Mouse (Mus musculus): ENCODE results near the gene Ablim2. TPM values are rescaled to one million over a fixed set of nuclear protein-coding genes. Genes with fewer than 3 reads are reported as not detected.

Gene Ablim2
- polyA plus RNA-seq, 1 experiment from 2014 or later = 32.6 TPM

DNA sequence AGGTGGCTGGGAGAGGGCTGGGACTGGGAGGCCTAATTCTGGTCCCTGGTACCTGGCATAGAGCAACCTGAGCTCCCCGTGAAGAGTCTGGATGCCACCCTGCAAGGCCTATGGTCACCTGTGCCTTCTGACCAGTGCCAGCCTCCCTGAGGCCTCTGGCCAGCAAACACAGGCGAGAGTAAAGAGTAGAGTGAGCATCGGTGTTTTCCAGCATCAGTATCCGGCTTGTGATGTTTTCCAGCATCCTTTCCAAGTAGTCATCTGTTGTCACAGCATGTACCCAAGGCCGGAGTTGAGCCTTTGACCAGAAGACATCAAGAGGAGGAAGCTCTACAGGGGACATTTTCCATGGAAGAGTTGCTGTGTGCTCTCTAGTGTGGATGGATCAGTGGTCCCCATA lies 45.7 kb downstream of the Ablim2 start:
- Histone ChIP-seq H3K4me2 (no peak overlapping the region), H3K36me3 (no peaks in the 10 kb centered on the region), H3K9me3 (no peaks in the 10 kb centered on the region), H3K4me3 (no peak overlapping the region), H3K4me1 (replicated peaks) (no peaks in the 10 kb centered on the region), H3K9ac (no peak overlapping the region), H3K27ac (replicated peaks) (no peak overlapping the region), H3K27me3 (no peaks in the 10 kb centered on the region)
- WGBS = 90% methylated on average over 5 of the region's 5 CpGs
- ATAC-seq (ENCODE audit: low FRiP score, low read depth) = no peak

DNA sequence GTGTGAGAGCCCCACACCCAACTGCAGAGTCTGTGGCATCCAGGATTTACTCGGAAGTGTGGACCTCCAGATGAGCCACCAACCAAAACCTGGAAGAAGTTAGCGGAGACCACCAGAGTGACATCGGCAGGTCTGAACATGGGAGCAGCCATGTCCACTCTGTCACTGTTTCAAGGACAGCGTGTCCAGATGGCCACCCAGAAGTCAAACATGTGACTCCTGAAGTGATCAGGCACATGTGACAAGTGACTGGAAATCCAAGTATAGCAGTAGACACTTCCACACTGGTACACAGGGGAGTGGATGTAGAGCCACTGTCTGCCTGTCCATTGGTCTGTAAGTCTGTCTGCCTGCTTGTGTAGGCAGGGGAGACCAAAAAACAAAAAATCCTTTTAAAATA lies 47.0 kb downstream of the Ablim2 start:
- Histone ChIP-seq H3K4me2 (no peak overlapping the region), H3K27me3 (no peaks in the 10 kb centered on the region), H3K9ac (no peak overlapping the region), H3K36me3 (no peaks in the 10 kb centered on the region), H3K9me3 (no peaks in the 10 kb centered on the region), H3K4me1 (replicated peaks) (no peaks in the 10 kb centered on the region), H3K27ac (replicated peaks) (no peak overlapping the region), H3K4me3 (no peak overlapping the region)
- no peak for ATAC-seq (ENCODE audit: low FRiP score, low read depth)
- WGBS = 94% methylated on average over 4 of the region's 4 CpGs

DNA sequence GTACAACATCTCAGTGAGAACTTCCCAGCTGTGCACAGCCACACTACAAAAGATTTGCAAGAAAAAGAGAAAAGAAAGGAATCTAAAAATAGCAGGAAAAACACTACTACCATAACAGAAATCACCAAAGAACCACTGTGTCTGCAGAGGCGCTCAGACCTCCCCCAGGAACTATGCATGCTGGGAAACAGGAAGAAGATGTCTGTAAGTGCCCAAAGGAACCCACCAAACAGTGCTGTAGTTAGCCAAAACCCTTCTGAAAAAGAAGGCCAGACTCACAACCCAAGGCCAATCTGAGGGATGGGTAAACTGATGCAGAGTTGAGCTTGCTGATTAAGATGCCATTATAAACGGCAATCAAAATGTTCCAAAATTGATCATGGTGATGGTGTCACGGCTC lies 47.5 kb downstream of the Ablim2 start:
- 86% methylated on average over 3 of the region's 3 CpGs for WGBS
- H3K9ac ChIP-seq = no peak overlapping the region
- H3K27me3 ChIP-seq = no peaks in the 10 kb centered on the region
- H3K27ac ChIP-seq (replicated peaks) = no peak overlapping the region
- H3K4me2 ChIP-seq = no peak overlapping the region
- no peaks in the 10 kb centered on the region for H3K36me3 ChIP-seq
- no peak overlapping the region for H3K4me3 ChIP-seq
- no peaks in the 10 kb centered on the region for H3K4me1 ChIP-seq (replicated peaks)
- ATAC-seq (ENCODE audit: low FRiP score, low read depth) = no peak
- H3K9me3 ChIP-seq = no peaks in the 10 kb centered on the region

DNA sequence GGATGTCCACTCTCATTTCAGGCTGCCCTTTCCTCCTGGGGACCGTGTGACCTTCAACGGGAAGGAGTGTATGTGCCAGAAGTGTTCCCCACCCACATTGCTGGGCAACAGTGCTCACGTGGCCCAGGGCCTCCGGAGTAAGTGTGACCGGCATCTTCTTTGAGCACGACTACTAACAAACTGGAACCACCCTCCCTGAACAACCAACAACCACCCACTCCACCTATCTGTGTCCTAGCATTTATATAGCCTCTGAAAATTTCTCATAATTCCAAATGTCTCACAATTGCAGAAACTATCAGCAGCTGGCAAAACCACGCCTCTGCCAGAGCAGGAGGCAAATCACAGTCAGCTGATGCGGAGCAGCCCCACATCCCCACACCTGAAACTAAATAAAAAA lies 49.3 kb downstream of the Ablim2 start:
- no peaks in the 10 kb centered on the region for H3K27me3 ChIP-seq
- 83% methylated on average over 8 of the region's 8 CpGs for WGBS
- H3K4me1 ChIP-seq (replicated peaks) = no peaks in the 10 kb centered on the region
- no peak for ATAC-seq (ENCODE audit: low FRiP score, low read depth)
- H3K27ac ChIP-seq (replicated peaks) = no peak overlapping the region
- H3K9me3 ChIP-seq = no peaks in the 10 kb centered on the region
- no peaks in the 10 kb centered on the region for H3K36me3 ChIP-seq
- no peak overlapping the region for H3K4me3 ChIP-seq
- no peak overlapping the region for H3K4me2 ChIP-seq
- H3K9ac ChIP-seq = no peak overlapping the region

DNA sequence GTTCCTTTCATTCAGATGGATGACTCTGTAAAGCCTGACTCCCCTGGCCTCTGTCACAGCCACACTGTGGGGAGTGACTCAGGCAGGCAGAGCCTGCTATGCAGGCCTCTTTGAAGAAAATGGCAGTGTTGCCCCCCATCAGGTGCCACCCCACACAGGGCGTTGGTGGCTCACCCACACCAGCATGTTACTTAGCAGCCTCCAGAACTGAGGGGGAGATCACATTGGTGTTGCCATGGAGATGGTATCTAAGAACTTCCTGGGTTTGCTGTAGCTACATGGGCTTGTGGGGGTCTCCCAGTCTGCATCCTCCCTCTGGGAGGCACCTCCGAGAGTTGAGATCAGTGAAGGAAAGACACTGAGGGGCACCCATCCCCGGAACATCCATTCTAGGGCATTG lies 52.8 kb downstream of the Ablim2 start:
- Histone ChIP-seq H3K36me3 (no peaks in the 10 kb centered on the region), H3K27ac (replicated peaks) (no peak overlapping the region), H3K27me3 (no peaks in the 10 kb centered on the region), H3K9me3 (no peaks in the 10 kb centered on the region), H3K4me2 (no peak overlapping the region), H3K9ac (no peak overlapping the region), H3K4me1 (replicated peaks) (peaks cover 20% of the 10 kb centered on the region), H3K4me3 (no peak overlapping the region)
- ATAC-seq (ENCODE audit: low FRiP score, low read depth) = no peak
- WGBS = 43% methylated on average over 3 of the region's 3 CpGs

DNA sequence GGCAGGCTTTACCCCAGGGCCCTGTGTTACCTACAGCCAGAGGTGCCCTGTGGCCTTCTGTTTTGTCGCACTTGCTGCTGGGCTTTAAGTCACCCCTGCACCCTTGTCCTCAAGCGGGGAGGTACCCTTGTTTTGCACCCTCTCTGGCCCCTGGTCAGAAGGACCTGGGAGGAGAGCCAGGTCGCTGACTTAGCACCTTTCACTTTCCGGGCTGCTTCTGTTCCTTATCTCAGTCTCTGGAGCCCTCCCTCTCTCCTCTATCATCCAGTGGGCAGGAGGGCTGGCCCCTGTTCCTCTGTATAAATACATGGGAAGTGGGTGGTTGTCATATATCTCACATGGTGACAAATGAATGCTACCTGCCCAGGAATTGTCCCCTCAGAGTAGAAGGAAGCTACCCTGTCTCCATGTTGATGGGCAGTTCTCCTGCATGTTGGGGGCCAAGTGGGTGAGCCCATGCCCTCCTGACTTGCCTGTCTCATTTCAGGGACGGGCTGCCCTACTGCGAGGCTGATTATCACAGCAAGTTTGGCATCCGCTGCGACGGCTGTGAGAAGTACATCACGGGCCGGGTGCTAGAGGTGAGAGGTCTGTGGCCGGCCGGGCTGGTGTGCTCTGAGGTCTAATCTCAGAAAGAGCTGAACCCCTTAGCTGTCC lies 54.1 kb downstream of the Ablim2 start:
- no peak overlapping the region for H3K4me2 ChIP-seq
- ATAC-seq (ENCODE audit: low FRiP score, low read depth) = no peak
- no peak overlapping the region for H3K9ac ChIP-seq
- H3K4me1 ChIP-seq (replicated peaks) = peaks cover 21% of the 10 kb centered on the region
- no peaks in the 10 kb centered on the region for H3K9me3 ChIP-seq
- H3K4me3 ChIP-seq = no peak overlapping the region
- H3K27me3 ChIP-seq = no peaks in the 10 kb centered on the region
- WGBS = 87% methylated on average over 13 of the region's 13 CpGs
- no peaks in the 10 kb centered on the region for H3K36me3 ChIP-seq
- no peak overlapping the region for H3K27ac ChIP-seq (replicated peaks)

DNA sequence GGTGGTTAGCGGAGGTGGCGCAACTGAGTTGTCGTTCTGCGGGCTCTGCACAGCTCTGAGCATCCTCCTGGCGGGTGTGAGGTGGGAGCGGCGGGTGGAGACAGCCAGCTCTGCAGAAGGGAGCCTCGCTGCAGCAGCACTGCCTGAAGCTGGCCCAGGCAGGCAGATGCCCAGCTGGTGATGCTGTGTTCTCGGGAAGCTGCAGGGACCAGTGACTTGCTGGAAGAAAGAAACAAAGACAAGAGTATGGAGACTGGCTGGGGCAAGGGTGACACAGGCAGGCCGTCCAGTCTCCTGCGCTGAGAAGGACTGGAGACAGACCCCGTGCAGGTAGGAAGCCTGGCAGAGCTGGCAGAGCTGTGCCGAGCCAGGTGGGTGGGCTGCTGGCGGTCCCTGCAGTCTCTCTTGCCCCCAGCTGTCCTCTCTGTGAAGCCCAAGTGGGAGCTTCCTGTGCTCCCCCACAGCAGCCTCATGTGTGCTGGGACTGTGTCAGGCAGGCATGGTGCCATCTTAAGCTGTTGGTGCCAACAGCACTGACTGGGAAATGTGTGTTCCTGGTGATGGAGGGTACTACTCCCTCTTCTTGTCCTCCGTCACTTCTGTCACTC lies 56.8 kb downstream of the Ablim2 start:
- Histone ChIP-seq H3K27me3 (no peaks in the 10 kb centered on the region), H3K9me3 (no peaks in the 10 kb centered on the region), H3K27ac (replicated peaks) (0 out of 2 replicates have a peak overlapping the region, but pooled peaks have one; percentile 36), H3K4me3 (no peak overlapping the region), H3K4me2 (peak overlapping the region; percentile 3; the same call in 1 of the 2 replicates), H3K4me1 (replicated peaks) (peaks cover 21% of the 10 kb centered on the region), H3K9ac (no peak overlapping the region), H3K36me3 (no peaks in the 10 kb centered on the region)
- ATAC-seq (ENCODE audit: low FRiP score, low read depth) = peak; percentile 43; the same call in 1 of the 2 replicates
- WGBS = 57% methylated on average over 15 of the region's 15 CpGs

DNA sequence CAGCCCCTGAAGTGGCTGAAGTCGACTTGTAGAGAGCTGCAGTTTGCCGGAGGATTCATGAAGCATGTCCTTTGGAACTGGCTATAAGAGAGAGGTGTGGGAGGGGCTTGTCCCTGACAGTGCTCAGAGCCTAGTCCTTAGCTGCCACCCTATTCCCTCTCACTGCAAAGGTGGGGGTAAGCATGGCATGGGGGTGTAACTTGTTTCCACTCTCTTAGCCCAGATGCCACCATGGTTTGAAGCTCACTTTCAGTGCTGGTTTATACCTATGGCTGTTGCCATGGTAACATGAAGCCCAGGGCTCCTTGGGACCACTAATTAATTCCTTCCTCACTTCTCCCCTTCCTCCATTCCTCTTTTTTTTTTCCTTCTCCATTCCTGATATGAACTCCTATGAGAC lies 57.4 kb downstream of the Ablim2 start:
- Histone ChIP-seq H3K4me3 (no peak overlapping the region), H3K27me3 (no peaks in the 10 kb centered on the region), H3K9ac (no peak overlapping the region), H3K9me3 (no peaks in the 10 kb centered on the region), H3K4me1 (replicated peaks) (peaks cover 21% of the 10 kb centered on the region), H3K27ac (replicated peaks) (0 out of 2 replicates have a peak overlapping the region, but pooled peaks have one; percentile 36), H3K36me3 (no peaks in the 10 kb centered on the region), H3K4me2 (0 out of 2 replicates have a peak overlapping the region, but pooled peaks have one; percentile 3)
- peak; percentile 19; the same call in 1 of the 2 replicates for ATAC-seq (ENCODE audit: low FRiP score, low read depth)
- 22% methylated on average over 2 of the region's 2 CpGs for WGBS

DNA sequence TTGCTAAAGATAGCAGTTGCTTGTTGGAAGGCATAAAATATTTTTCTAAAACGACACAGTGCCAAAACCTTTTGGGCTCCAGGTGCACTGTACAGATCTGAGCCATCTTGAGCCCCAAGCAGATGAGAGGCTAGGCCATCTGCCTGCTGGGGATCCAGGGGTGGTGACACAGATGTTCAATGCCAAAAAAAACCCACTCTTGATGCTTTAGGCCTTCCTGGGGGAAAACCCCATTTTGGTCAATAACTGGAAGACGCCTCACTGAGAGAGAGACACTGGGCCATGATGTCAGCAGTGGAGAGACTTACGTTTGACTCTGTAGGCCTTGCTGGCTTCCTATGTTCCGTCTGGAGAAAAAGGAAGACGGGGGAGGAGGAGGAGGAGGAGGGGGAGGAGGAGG lies 59.6 kb downstream of the Ablim2 start:
- Histone ChIP-seq H3K4me2 (no peak overlapping the region), H3K27ac (replicated peaks) (no peak overlapping the region), H3K9ac (no peak overlapping the region), H3K4me3 (no peak overlapping the region), H3K27me3 (no peaks in the 10 kb centered on the region), H3K9me3 (no peaks in the 10 kb centered on the region), H3K4me1 (replicated peaks) (peaks cover 21% of the 10 kb centered on the region), H3K36me3 (no peaks in the 10 kb centered on the region)
- ATAC-seq (ENCODE audit: low FRiP score, low read depth) = no peak
- 84% methylated on average over 2 of the region's 5 CpGs for WGBS

DNA sequence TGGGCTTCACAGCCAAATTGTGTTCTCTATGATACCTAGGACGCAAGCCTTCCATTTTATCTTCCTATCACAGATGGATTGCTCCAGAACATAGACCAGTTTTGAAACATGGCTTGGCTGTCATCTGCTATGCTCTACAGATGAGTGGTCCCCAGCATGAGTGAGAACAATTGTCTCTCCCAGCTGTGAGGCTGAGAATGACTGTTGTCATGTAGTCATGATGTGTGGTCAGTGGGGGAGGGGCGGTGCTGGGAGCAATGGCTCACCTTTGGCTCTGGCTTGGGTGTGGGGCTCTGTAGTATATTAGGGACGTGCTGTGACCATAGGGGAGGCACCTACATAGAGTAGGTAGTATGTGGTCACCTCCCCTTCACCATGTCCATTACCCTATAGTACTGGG lies 60.2 kb downstream of the Ablim2 start:
- Histone ChIP-seq H3K27me3 (no peaks in the 10 kb centered on the region), H3K4me2 (no peak overlapping the region), H3K9me3 (no peaks in the 10 kb centered on the region), H3K27ac (replicated peaks) (no peak overlapping the region), H3K4me3 (no peak overlapping the region), H3K9ac (no peak overlapping the region), H3K36me3 (no peaks in the 10 kb centered on the region), H3K4me1 (replicated peaks) (peaks cover 21% of the 10 kb centered on the region)
- WGBS = 92% methylated on average over 3 of the region's 3 CpGs
- no peak for ATAC-seq (ENCODE audit: low FRiP score, low read depth)

DNA sequence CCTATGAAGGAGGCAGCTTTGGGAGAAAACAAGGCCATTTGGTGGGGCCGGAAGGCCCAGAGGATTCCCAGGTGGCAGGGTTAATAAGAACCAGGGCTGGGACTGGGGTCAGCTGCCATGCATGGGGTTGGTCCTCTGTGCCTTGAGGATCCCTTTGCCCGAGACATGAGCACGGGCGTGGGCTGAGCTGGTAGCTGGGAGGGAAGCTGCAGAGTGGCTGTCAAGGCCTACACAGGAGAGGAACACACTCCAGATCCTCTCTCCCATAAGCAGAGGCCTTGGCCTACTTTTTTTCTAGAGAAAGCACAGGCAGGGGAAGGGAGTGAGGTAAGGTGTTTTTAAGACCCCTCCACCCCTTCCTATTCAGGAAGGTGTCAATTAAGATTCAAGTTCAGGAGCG lies 65.0 kb downstream of the Ablim2 start:
- Histone ChIP-seq H3K27me3 (no peaks in the 10 kb centered on the region), H3K36me3 (no peaks in the 10 kb centered on the region), H3K4me3 (no peak overlapping the region), H3K4me2 (no peak overlapping the region), H3K9ac (no peak overlapping the region), H3K27ac (replicated peaks) (no peak overlapping the region), H3K4me1 (replicated peaks) (no peaks in the 10 kb centered on the region), H3K9me3 (no peaks in the 10 kb centered on the region)
- no peak for ATAC-seq (ENCODE audit: low FRiP score, low read depth)
- WGBS = 91% methylated on average over 5 of the region's 5 CpGs

DNA sequence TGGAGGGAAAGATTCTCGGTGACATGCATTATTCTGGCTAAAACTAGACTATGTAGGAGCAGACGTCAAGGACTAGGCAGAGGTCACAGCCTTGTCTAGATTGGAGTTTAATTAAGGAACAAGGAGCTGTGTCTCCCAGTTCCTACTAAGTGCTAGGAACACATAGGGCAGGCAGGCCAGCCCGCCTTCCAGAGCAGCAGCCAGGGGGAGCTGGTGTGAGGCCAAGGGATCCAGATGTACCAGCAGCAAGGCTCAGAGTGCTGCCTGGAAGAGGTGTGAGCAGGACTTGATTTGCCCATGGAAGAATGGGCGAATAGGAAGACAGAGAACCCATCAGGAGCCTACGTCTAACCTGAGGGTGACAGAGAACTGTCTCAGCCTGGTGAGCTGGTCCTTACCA lies 68.8 kb downstream of the Ablim2 start:
- H3K9me3 ChIP-seq = no peaks in the 10 kb centered on the region
- H3K4me1 ChIP-seq (replicated peaks) = 0 out of 2 replicates have a peak, but pooled peaks cover 5% of the 10 kb centered on the region
- ATAC-seq (ENCODE audit: low FRiP score, low read depth) = no peak
- no peaks in the 10 kb centered on the region for H3K36me3 ChIP-seq
- no peak overlapping the region for H3K9ac ChIP-seq
- 70% methylated on average over 5 of the region's 5 CpGs for WGBS
- H3K4me3 ChIP-seq = no peak overlapping the region
- H3K4me2 ChIP-seq = no peak overlapping the region
- no peak overlapping the region for H3K27ac ChIP-seq (replicated peaks)
- H3K27me3 ChIP-seq = no peaks in the 10 kb centered on the region
